ENCODE assay signal across 8 mouse cellular contexts in the genomic region with DNA sequence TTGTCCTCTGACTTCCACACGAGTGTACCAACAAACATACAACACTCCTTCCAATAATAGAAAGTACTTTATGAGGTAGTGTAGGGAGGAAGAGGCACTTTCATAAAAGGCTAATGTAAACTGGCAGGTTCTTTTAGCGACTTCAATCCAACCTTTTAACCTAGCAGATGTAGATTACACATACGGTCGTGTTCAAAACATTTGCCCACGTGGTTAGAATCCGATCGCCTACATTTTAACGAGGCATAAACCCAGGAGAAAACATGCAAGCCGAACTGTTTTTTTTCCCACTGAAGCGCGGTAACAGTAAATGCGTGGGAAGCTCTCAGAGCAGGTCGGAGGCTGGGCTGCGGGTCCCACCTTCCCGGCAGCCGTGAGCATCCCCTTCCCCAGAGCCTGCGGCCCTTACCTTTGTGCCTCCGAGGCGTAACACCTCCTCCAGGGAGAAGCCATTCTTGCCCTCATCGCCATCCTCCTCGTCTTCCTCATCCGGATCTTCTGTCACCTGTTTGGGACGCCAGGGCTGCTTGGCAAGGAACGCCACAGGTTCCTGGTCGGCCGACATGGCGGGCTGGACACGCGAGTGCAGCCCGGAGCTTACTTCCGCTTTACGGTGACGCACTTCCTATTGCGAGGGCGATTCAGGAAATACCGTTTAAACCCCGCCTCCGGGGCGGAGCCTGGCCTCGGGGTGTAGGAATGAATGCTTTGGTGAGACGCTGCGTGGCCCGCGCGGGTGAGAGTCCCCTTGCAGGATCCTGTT. TPM values are rescaled to one million over a fixed set of nuclear protein-coding genes. Genes with fewer than 3 reads are reported as not detected.
DNase-seq lines count a peak whose midpoint lies in the region; ATAC-seq lines count a peak whose summit lies in the region.

A gene (minus strand): TSS at position 601 of the 763 bp plus-strand sequence.
A gene (plus strand): TSS at position 671 of the 763 bp plus-strand sequence.

- peak within 1 kb of the TSS; percentile 62 for H3K9ac ChIP-seq in forebrain, embryonic 11.5 days (ENCODE audit: low read length)
- peak within 1 kb of the TSS; percentile 87 for H3K9ac ChIP-seq in heart, embryonic 16.5 days (ENCODE audit: low read length)
- H3K9ac ChIP-seq in liver, embryonic 15.5 days = peak within 1 kb of the TSS; percentile 71
- H3K9ac ChIP-seq in neural tube, embryonic 12.5 days = peak within 1 kb of the TSS; percentile 73

- H3K27ac ChIP-seq in forebrain, embryonic 11.5 days (ENCODE audit: low read depth, low read length) = peak within 1 kb of the TSS; percentile 4; the same call in 1 of the 2 replicates
- peak within 1 kb of the TSS; percentile 11 for H3K27ac ChIP-seq in heart, embryonic 16.5 days (ENCODE audit: low read length)
- peak within 1 kb of the TSS; percentile 34 for H3K27ac ChIP-seq in liver, embryonic 15.5 days (replicated peaks)
- no peak within 1 kb of the TSS for H3K27ac ChIP-seq in neural tube, embryonic 12.5 days

- 0 out of 2 replicates have a peak, but pooled peaks cover 5% of the 10 kb centered on the region for H3K4me1 ChIP-seq in forebrain, embryonic 11.5 days (replicated peaks; ENCODE audit: control insufficient read depth, insufficient read depth, low read length)
- H3K4me1 ChIP-seq in heart, embryonic 16.5 days (ENCODE audit: control insufficient read depth, insufficient read depth, low read length) = peaks cover 14% of the 10 kb centered on the region
- H3K4me1 ChIP-seq in liver, embryonic 15.5 days (replicated peaks) = peaks cover 33% of the 10 kb centered on the region
- H3K4me1 ChIP-seq in neural tube, embryonic 12.5 days = peaks cover 16% of the 10 kb centered on the region

- peak within 1 kb of the TSS; percentile 70 for H3K4me2 ChIP-seq in forebrain, embryonic 11.5 days (ENCODE audit: low read depth, low read length, severe bottlenecking)
- peak within 1 kb of the TSS; percentile 80 for H3K4me2 ChIP-seq in heart, embryonic 16.5 days (ENCODE audit: low read depth, low read length)
- H3K4me2 ChIP-seq in liver, embryonic 15.5 days = peak within 1 kb of the TSS; percentile 85
- peak within 1 kb of the TSS; percentile 72 for H3K4me2 ChIP-seq in neural tube, embryonic 12.5 days (replicated peaks)

- peak within 1 kb of the TSS; percentile 49 for H3K4me3 ChIP-seq in forebrain, embryonic 11.5 days (ENCODE audit: low read depth, low read length)
- H3K4me3 ChIP-seq in heart, embryonic 16.5 days (ENCODE audit: low read length) = peak within 1 kb of the TSS; percentile 86
- H3K4me3 ChIP-seq in liver, embryonic 15.5 days (replicated peaks) = peak within 1 kb of the TSS; percentile 84
- H3K4me3 ChIP-seq in neural tube, embryonic 12.5 days = peak within 1 kb of the TSS; percentile 81

- no peaks in the 10 kb centered on the region for H3K9me3 ChIP-seq in forebrain, embryonic 11.5 days (ENCODE audit: control insufficient read depth, low read length)
- H3K9me3 ChIP-seq in heart, embryonic 16.5 days (replicated peaks; ENCODE audit: control insufficient read depth, low read length) = no peaks in the 10 kb centered on the region
- no peaks in the 10 kb centered on the region for H3K9me3 ChIP-seq in liver, embryonic 15.5 days (replicated peaks)
- no peaks in the 10 kb centered on the region for H3K9me3 ChIP-seq in neural tube, embryonic 12.5 days

- DNase-seq in CD8-positive naive resting alpha-beta T cell, adult 2 months (ENCODE audit: low read depth in 2 of 2, low spot score in 2 of 2) = peak; percentile 94 to 97
- peak; percentile 99 for DNase-seq in c-Kit-positive CD71-negative TER-119-negative erythroid progenitor cells, embryonic 14.5 days (ENCODE audit: low read depth)
- DNase-seq in forebrain, embryonic 11.5 days (ENCODE audit: low spot score) = peak; percentile 97
- peak; percentile 98 to 99 for DNase-seq in kidney, postnatal 36 days
- peak; percentile 97 for DNase-seq in telencephalon, adult 2 months (ENCODE audit: low read depth, low spot score)

- peak; percentile 100 for ATAC-seq in forebrain, embryonic 11.5 days (replicated peaks; ENCODE audit: low FRiP score)
- ATAC-seq in heart, embryonic 16.5 days (replicated peaks; ENCODE audit: extremely low read depth, insufficient read depth, low FRiP score) = peak; percentile 99
- peak; percentile 97 for ATAC-seq in liver, embryonic 15.5 days (ENCODE audit: insufficient read depth)
- peak; percentile 99 for ATAC-seq in neural tube, embryonic 12.5 days (ENCODE audit: low FRiP score, low read depth)

- under 1% methylated on average over 45 of the region's 45 CpGs for WGBS in forebrain, embryonic 11.5 days
- WGBS in heart, embryonic 16.5 days = under 1% methylated on average over 45 of the region's 45 CpGs
- WGBS in liver, embryonic 15.5 days (ENCODE audit: insufficient replicate concordance) = under 1% methylated on average over 45 of the region's 45 CpGs
- under 1% methylated on average over 45 of the region's 45 CpGs for WGBS in neural tube, embryonic 12.5 days

- H3K27me3 ChIP-seq in forebrain, embryonic 11.5 days (ENCODE audit: control insufficient read depth, insufficient read depth, low read length) = no peaks in the 10 kb centered on the region
- no peaks in the 10 kb centered on the region for H3K27me3 ChIP-seq in heart, embryonic 16.5 days (ENCODE audit: control insufficient read depth, insufficient read depth, low read length)
- H3K27me3 ChIP-seq in liver, embryonic 15.5 days = no peaks in the 10 kb centered on the region
- no peaks in the 10 kb centered on the region for H3K27me3 ChIP-seq in neural tube, embryonic 12.5 days (replicated peaks)

- H3K36me3 ChIP-seq in forebrain, embryonic 11.5 days (ENCODE audit: control insufficient read depth, insufficient read depth, low read length) = no peaks in the 10 kb centered on the region; the same call in 1 of the 2 replicates
- peaks cover 38% of the 10 kb centered on the region for H3K36me3 ChIP-seq in heart, embryonic 16.5 days (ENCODE audit: control insufficient read depth, insufficient read depth)
- peaks cover 40% of the 10 kb centered on the region for H3K36me3 ChIP-seq in liver, embryonic 15.5 days (replicated peaks)
- H3K36me3 ChIP-seq in neural tube, embryonic 12.5 days = peaks cover 40% of the 10 kb centered on the region

RNA-seq across cellular contexts. Expression of the first gene that starts in this region (rescaled TPM):
- polyA plus RNA-seq in forebrain, embryonic 11.5 days (2014; fragmentation: Nextera tagmentation; extraction: Ambion mirVana) = 57.6 and 59.9 TPM in 2 replicates
- 25.3 and 29.8 TPM in 2 replicates for polyA plus RNA-seq in heart, embryonic 16.5 days (2015; fragmentation: Nextera tagmentation; extraction: Ambion mirVana)
- polyA plus RNA-seq in liver, embryonic 15.5 days (2015; fragmentation: Nextera tagmentation; extraction: Ambion mirVana) = 19.0 and 23.4 TPM in 2 replicates
- polyA plus RNA-seq in neural tube, embryonic 12.5 days (2016; fragmentation: Nextera tagmentation; extraction: Ambion mirVana) = 58.5 and 60.1 TPM in 2 replicates

RNA-seq across cellular contexts. Expression of the second gene that starts in this region (rescaled TPM):
- polyA plus RNA-seq in forebrain, embryonic 11.5 days (2014; fragmentation: Nextera tagmentation; extraction: Ambion mirVana) = 46.1 and 52.7 TPM in 2 replicates
- polyA plus RNA-seq in heart, embryonic 16.5 days (2015; fragmentation: Nextera tagmentation; extraction: Ambion mirVana) = 63.5 and 66.1 TPM in 2 replicates
- 24.5 and 27.0 TPM in 2 replicates for polyA plus RNA-seq in liver, embryonic 15.5 days (2015; fragmentation: Nextera tagmentation; extraction: Ambion mirVana)
- 49.5 and 51.1 TPM in 2 replicates for polyA plus RNA-seq in neural tube, embryonic 12.5 days (2016; fragmentation: Nextera tagmentation; extraction: Ambion mirVana)
